Mouse (Mus musculus): ENCODE results near the gene Rnf215.
"Not testable (repeated sequence)": the region's sequence is repeated elsewhere in the genome, so short reads cannot be mapped to it uniquely, and the experiment has no call there.

The Rnf215 gene

DNA sequence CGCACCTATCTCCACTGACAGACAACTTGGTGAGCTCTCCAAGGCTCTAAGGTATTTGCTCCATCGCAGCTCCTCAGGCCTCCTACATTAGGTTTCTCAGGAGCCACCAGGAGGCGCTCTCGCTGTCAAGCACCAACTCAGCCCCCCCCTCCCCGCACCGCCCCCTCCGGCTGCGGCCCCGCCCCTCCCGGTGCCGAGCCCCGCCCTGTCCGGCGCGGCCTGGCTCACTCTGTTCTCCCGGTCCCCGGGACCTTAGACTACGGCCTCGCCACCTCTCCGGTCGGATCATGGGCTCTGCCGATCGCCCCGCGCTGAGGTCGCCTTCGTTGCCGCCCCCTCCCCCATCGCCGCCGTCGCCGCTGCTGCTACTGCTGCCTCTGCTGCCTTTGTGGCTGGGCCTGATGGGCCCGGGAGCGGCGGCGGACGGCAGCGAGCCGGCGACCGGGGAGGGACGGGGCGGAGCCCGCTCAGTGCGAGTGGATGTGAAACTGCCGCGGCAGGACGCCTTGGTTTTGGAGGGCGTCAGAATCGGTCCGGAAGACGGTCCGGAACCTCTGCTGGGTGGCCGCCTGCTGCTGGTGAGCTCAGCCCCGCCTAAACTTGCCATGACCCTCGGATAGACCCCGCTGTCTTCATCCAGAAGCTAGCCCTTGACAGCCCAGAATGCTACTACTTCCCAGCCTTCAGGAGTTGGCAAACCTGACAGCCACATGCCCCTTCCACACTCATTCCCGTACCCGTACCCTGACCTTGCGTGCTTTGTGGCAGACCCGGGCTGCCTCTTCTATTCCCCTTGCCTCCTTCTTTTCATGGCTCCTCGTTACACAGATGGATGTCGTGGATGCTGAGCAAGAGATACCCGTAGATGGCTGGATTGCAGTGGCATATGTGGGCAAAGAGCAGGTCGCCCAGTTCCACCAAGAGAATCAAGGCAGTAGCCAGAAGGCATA, at the start of gene Rnf215:
Gene Rnf215 (plus strand): TSS at position 217 of the 950 bp plus-strand sequence.
- in situ Hi-C loops (cut with MboI; ENCODE audit: unreplicated experiment in 2 of 2): loop anchor here (5.0 to 10.0 kb wide), 5 partner anchors 82 to 320 kb away; partner anchors contain the start of genes Castor1 (in 2 of the 2) and Lif (in 2 of the 2)

DNA sequence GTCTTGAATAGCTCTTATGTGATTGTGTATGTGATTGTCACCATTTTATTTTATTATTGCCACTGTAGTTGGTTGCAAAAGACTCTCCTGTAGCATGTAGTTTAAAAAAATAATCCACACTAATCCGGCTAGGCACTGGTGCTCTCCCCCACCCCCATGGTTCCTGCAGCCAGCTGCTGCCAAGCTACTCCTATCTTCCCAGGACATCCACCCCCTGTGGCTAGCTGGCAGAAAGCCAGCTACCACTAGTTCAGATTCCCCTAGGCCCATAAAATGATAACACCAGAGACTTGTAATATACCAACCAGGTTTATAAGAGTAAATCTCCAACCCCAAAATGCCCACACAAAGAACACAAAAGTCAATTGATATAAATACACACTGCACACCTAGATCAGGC, 48.8 kb upstream of the Rnf215 start:
- in situ Hi-C loops (cut with MboI; ENCODE audit: unreplicated experiment in 2 of 2): loop anchor here in 1 of 2 experiments (5.0 kb wide), 1 partner anchor 84 kb away; no protein-coding TSS in a partner anchor

DNA sequence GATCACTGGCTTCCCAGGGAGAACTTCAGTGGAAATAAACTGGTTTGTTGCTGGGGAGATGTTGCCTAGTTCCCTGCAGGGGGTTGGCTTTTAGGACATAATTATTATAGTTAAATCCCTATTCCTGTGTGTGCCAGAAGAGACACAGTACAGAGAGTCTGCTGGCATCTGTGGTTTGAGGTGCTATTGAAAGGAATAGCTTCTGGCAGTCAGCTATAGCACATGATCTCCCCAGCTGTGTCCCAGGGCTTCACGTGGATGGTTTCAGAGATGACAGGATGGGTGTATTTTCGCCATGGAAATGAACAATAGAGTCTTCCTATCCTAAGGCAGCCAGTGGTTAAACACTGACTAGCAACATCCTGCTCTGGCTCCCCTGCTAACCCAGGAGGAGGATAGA, 47.7 kb upstream of the Rnf215 start:
- in situ Hi-C loops (cut with MboI; ENCODE audit: unreplicated experiment in 2 of 2): loop anchor here in 1 of 2 experiments (5.0 kb wide), 1 partner anchor 85 kb away; no protein-coding TSS in a partner anchor

DNA sequence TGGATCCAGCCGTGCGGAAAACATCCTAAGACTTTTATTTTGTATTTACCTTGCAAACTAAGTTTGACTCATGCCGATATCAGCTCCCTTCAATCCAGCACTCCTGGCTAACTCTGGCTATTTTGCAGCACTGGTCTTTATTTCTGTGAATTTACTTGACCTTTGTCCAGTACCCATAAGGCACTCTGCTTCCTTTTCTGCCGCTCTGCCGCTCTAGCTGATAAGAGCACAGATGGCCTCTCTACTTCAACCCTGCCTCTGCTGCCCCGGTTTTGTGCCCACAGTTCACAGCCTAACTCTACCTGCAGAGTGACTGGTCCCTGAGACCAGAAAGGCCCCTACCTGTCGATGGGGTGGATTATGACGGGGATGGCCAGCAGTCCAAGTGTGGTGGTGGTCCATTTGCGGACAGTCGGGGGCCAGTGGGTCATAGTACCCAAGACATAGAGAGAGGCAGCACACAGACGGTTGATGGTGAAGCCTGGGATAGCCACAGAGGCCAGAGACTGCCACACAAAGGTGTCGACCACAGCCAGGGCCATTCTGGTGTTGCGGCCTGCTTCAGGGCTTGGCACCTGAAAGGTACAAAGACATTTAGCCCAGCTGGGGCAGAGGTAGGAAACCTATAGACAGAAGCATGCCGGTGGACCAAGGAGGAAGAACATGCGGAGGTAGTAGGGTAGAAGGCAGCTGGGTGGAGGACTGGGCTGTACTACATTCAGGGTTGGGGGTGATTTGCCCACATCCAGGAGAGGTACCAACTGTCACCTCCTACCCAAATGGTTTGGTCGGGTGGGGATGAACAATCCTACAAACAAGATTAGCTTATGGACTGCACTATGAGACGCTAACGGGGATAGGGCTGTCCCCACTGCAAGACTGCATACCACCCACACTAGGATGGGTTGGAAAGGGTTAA, 41.3 kb upstream of the Rnf215 start:
- in situ Hi-C loops (cut with MboI; ENCODE audit: unreplicated experiment in 2 of 2): no loop called here

DNA sequence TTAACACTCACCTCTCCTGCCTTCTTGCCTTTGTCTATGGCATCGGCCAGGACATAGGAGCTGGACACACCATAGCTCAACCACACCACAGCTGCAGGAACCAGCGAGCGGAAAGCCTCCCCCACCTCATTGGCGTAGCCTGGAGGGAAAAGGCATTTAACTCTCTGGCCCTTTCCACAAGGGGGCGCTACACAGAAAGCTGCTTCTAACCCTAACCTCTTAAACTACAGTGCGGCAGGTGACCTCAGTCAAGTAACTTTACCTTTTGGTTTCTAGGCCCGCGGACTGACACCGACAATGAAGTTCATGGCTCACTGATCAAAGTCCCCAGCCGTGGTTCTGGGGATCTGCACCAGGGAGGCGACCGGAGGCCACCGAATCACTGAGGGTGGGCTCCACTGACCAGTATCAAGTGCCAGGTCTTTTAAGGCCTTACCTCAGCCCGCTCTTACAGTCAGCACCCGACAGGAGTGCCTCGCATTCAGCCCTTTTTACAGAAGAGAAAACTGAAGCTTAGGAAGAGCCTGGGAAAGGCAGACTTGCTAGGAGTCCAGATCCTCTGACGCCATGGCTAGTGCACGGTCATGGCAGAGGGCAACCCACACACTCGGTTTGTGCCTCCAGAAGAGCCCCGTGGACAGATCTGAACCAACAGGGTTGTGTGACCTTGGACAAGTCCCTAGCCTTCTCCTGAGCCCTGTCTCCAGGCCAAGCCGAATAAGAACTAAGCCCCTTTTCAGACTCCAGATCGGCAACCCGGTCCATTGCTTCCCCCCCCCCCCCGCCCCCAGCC, 40.4 kb upstream of the Rnf215 start:
- in situ Hi-C loops (cut with MboI; ENCODE audit: unreplicated experiment in 2 of 2): no loop called here

DNA sequence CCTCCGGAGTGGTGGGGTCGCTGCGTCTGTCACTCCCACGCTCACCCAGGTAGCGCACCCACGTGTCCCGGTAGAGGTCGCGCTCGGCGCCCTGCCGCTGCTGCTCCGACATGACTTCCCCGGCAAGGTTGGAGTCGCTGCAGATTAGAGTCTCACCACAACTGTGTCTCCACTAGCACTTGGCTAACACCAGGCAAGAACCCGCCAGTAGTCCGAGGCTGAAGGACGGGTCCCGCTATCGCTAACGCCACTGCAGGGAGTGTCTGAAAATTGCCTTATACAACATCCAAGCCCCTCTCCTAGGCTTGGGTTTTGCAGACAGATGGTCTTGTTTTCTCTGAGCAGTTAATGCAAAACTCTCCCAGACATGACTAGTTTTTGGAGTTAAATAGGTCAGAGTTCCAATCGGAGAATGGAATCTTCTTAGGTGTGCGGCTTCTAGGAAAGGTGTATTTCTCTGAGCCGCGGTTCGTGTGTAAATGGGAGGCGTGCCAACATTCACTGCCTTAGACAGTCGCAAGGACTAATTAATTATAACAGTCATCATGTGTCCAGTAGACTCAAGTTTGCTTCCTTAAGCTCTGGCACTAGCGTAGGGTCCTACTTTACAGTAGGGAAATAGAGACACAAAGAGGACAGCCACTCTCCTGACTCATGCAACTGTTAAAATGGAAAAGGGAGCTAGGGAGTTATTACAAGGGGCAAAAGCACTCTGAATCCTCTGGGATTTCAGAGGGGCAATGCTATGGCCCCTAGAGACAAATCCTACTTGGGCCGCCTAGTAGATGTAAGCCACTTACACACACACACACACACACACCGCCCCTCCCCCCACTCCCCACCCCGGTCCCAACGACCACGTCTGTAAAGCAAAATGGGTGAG, 39.6 kb upstream of the Rnf215 start, which contains the start of gene Mtfp1:
Gene Mtfp1 (minus strand): TSS at position 275 of the 883 bp plus-strand sequence.
- in situ Hi-C loops (cut with MboI; ENCODE audit: unreplicated experiment in 2 of 2): no loop called here

DNA sequence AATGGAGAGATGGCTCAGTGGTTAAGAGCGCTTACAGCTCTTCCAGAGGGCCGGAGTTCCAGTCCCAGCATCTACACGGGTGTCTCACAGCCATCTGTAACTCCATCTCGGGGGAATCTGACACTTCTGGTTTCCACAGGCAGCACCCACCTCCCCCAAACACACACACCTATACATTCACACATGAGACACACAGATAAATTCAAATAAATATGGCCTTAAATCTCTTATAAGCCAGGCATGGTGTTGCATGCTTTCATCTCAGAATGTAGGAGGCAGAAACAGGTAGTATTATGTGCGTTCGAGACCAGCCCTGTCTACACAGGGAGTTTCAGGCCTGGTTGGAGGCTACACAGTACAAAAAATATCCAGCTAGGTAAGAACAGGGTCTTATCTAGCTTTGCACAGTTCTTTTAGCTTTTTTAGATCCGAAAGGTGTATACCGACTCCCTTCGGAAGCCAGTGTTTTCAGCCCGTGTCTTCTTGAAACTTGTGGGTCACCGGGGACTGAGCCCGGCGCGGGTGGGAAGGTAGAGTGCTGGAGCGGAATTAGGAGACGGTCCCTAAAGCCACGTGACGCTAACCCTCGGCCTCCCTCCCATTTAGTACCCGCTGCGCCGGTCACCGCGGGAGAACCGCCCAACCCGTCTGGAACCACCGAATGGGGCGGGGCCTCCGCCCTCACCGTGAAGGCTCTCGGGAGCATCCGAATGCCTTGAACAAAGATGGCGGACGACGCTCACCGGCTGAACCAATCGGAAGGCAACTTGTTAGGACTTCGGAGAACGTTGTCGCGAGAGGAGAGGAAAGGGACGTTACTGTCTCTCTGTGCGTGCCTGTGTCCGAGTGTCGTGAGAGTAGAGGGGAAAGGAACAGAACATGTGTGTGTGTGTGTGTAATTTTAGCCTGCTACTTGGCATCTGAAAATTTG, 38.7 kb upstream of the Rnf215 start:
- in situ Hi-C loops (cut with MboI; ENCODE audit: unreplicated experiment in 2 of 2): no loop called here

DNA sequence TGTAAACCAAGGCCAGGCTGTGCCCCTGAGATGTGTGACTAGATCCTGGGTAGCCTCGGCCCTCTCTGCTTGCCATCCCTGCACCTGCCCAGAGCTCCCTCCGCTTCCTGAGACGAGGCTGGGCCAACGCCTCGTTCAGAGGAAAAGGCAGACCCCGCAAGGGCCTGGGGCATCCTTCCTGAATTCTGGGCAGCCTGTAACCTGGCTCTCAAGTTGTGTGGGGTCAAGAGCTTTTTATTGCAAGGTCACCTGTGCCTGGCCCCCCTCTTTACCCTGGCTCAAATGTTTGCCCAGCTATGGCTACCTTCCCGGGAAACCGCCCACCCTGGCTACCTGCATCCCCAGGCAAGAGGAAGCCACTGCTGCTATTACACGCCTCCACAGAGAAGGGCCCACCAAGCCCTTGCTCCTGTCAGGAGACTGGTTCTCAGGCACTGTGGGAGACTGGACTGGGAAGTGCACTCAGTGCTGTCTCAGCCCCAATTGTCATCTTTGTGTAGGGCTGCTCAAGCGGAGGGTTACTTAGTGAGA, 37.8 kb upstream of the Rnf215 start:
- in situ Hi-C loops (cut with MboI; ENCODE audit: unreplicated experiment in 2 of 2): no loop called here

DNA sequence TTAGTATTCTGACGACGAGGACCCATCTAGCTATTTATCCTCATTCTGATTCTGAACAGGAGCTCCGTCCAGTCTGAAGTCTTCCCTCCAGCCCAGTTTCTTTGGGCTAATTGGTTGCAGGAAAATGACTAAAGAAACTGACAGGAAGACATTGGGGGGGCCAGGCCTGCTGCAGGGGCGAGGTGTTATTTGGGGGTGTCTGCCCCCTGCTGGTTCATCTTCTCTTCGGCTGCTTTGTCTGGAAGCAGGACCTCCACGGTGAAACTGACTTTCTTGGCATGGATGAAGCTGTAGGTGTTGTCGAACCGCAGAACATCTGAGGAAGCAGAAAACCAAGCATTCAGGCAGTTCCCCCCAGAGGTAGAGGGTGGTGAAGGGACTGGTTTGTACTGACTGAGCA, 36.9 kb upstream of the Rnf215 start:
- in situ Hi-C loops (cut with MboI; ENCODE audit: unreplicated experiment in 2 of 2): no loop called here

DNA sequence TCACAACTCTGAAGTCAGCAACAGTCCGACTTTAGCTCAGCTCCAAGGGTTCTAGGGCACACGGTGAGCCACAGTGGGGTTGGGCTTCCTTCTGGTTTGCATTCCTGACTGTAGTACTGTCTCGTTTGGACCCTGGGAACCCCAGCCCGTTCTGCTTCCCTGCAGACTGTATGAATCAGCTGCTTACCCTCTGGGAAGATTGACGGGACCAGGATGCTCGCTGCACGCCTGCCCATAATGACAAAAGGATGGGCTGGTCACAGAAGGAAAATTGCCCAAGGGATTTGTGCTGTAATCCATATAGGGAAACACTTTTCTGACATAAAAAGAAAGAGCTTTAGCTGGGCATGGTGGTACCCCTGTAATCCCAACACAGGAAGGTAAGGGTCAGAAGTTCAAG, 36.2 kb upstream of the Rnf215 start:
- in situ Hi-C loops (cut with MboI; ENCODE audit: unreplicated experiment in 2 of 2): no loop called here

DNA sequence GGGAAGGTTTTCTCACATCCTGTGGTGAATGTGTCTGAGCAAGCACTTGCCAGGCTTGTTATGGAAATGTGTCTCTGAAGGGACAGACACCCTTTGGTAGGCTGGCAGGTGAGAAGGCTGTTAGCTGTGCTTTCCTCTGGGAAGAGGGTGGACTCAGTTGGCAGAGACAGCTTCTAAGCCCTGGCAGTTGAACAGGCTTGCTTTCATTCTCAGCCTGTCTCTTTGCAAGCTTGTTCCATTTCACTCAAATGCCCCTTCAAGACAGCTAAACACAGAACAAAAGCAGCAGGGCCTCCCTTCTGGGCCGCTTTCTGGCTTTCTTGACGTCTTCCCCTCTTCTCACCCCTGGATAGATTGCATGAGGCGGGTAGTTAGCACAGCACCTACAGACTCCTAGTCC, 35.6 kb upstream of the Rnf215 start:
- in situ Hi-C loops (cut with MboI; ENCODE audit: unreplicated experiment in 2 of 2): no loop called here

DNA sequence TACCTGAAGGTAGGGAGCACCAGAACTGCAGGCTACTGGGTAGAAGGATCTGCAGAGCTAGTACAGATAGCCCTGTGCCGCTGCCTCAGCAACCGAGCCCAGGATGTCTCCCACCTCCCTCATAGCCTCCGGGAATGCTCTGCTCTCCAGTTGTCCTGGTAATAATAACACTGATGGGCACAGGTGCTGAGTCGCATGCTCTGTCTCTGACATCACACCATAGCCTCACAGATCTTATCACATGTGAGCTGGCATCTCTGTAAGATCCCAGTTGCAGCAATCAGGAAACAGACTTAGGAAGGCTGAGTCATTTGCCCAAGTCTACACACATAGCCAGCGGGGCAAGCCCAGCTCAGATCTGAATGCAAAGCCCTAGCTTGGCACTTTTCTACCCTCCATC, 33.2 kb upstream of the Rnf215 start:
- in situ Hi-C loops (cut with MboI; ENCODE audit: unreplicated experiment in 2 of 2): no loop called here

DNA sequence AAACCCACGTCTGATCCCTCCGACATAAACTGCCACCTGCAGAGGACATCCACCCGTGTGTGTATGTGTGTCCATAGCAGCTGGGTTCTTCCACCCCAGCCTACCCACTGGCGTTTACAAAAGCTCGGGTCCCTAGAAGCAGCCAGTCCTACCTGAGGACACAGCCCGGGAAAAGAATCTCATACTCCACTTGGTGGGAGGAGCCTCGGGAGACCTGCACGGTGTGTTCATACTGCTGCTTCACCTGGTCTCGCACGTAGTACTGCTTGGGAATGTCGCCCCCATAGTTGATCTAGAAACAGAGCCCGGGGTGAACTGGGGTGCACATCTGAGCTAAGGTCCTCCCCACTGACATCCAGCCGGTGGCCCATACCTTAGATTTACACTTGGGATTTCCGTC, 31.5 kb upstream of the Rnf215 start:
- in situ Hi-C loops (cut with MboI; ENCODE audit: unreplicated experiment in 2 of 2): no loop called here

DNA sequence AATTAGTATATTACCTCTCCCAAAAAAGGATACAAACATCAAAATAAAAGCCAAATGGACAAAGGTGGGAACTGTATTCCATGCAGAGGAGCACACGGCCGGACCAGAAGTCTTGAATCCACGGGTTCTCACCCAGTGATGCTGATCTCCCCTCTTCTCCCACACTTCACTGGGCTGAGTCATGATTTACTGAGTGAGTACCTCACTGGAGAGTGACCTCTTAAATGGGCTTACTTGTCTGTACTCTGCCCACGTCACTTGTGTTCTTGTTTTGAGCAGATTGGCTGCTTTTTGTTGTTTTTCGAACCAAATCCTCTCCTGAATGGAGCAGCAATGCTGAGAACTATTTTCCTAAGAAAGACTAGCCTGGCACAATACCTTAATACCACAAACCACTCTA, 30.0 kb upstream of the Rnf215 start:
- in situ Hi-C loops (cut with MboI; ENCODE audit: unreplicated experiment in 2 of 2): no loop called here

DNA sequence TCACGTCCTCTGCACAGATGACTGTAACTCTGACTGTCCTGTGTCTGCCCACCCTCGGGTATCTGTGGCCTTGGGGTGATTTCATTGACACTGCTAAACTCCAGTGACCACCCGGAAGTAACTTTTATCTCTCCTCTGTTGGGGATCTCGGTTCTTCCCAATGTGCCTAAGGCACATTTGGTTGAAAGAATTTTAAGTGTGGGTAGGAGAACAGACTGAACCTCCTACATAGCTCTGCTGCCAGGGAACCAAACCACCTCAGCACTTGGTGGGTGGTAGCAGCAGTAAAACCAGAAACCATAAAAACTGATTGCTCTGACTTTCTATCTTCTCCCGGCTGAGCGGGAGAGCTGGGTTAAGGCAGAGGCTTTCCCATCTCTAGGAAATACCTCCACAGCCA, 29.6 kb upstream of the Rnf215 start:
- in situ Hi-C loops (cut with MboI; ENCODE audit: unreplicated experiment in 2 of 2): no loop called here

DNA sequence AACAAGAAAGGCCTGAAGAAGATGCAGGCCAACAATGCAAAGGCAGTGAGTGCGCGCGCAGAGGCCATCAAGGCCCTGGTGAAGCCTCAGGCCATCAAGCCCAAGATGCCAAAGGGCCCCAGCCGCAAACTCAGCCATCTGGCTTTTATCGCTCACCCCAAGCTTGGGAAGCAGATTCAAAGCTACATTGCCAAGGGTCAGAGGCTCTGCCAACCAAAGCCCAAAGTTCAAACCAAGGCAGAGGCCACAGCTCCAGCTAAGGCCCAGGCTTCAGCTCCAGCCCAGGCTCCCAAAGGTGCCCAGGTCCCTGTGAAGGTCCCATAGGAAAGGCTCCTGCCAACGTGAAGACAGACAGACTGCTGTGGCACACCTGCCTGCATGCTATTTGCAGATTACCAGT, 27.1 kb upstream of the Rnf215 start:
- in situ Hi-C loops (cut with MboI; ENCODE audit: unreplicated experiment in 2 of 2): not testable (repeated sequence)

DNA sequence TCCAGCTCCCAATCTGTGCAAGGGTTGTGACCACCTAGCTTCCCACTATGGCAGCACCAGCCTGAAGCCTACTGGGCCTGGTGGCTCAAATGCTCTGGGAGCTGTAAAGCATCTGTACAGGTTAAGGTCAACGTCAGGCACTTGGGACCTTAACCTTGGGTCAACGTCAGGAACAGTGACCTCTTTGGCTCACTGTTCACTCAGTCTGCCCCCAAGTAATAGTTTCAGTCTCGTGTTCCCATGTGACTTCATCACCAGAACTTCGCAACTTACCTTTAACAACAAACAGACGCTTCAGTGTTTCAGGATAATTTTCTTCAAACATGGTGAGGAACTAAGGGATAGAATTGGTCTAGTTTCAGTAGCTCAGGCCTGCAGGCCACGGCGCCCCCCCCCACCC, 26.3 kb upstream of the Rnf215 start:
- in situ Hi-C loops (cut with MboI; ENCODE audit: unreplicated experiment in 2 of 2): no loop called here

DNA sequence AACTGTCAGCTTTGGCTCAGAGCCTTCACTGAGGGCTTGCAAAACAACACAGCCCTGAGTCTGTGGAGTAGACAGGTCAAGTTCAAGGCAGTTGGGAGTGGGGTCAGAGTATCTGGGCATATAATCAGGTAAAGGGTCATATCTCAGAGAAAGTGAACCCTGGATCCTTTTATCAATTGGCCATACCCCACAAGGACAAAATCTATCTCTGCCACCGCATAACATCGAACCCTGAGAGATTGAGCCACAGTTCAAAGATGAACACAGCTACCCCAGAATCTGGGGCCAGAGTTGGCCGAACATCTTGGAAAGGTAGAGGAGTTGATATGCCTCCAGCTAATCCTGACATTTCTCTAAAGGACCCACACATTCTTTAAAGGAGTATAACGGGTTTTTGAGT, 23.0 kb upstream of the Rnf215 start:
- in situ Hi-C loops (cut with MboI; ENCODE audit: unreplicated experiment in 2 of 2): no loop called here
